Mouse (Mus musculus): ENCODE measurements around the gene Ncbp2.

Gene Ncbp2

DNA sequence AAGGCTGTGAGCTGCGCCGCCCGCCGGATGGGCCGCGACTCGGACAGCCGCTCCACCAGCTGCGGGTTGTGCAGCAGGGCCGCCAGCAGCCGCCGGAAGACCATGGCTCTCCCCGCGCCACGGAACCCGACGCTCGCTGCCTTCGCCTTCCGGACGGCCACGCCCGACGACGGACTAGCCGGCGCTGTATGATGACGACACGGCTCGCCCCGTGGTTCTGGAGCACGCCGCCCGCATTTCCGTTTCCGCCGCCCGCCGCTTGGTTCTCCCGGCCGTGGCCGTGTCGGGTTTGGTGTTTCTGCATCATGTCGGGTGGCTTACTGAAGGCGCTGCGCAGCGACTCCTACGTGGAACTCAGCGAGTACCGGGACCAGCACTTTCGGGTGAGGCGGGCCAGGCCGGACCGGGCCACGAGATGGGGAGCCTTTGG lies at the start of gene Ncbp2, which contains the start of gene 0610012G03Rik:
Gene Ncbp2, plus strand, starts transcription at position 169 of the 430 bp plus-strand sequence.
Gene 0610012G03Rik, minus strand, starts transcription at position 150 of the 430 bp plus-strand sequence.
- DNase-seq (ENCODE audit: extremely low spot score, low spot score), result peak; percentile 98

DNA sequence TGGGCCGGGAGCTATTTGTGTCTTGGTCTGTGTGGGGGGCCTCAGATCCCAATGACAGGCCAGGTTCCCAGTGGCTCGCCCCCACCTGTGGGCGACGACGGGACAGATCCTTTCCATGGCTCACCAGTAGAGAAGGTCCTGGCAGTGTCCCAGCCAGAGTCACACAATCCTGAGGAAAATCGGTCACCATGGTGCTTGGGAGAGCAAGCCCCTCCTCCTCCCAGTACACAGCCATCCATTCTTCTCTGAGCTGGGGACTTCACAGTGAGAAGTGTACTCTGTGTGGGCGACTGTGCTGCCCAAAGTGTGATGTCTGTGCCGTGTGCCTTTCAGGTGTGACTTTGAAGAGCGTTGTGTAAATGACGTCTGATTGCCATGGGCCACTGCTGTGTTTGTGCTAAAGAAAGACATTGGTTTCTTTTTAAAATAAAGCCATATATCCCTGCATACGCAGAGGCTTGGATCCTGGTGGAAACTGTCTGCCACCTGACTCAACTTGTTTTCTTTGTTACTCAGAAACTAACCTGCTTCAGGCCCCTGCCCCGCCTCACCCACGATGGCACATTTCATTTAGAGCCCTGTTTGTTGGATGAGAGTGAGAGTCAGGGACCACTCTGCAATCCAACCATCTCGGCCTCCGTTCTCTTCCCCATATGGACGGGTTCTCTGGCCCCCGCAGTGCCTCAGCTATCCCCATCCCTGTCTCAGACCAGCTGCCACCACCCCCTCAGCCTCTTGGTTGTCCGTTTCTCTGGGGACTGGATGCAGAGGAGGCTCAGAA lies 49.6 kb upstream of the Ncbp2 start:
- no peak for DNase-seq (ENCODE audit: extremely low spot score, low spot score)

DNA sequence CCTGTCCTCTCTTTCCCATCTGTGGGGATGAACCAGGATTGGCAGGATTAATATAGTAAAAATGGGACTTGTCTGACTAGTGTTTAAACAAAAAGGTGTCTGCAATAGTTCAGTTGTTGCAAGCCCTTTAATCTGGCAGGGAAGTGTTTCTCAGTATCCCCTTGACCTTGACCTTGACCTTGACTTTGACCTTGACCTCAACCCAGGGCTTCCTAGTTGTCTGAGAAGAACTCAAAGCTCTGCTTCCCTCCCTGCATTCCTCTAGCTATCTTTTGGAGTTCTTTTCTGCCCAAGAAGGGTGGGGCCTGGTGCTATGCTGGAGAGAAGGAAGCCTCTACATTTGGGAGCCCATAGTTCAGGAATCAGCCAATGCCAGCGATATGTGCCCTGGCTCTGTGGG lies 46.4 kb upstream of the Ncbp2 start:
- DNase-seq (ENCODE audit: extremely low spot score, low spot score), result no peak

DNA sequence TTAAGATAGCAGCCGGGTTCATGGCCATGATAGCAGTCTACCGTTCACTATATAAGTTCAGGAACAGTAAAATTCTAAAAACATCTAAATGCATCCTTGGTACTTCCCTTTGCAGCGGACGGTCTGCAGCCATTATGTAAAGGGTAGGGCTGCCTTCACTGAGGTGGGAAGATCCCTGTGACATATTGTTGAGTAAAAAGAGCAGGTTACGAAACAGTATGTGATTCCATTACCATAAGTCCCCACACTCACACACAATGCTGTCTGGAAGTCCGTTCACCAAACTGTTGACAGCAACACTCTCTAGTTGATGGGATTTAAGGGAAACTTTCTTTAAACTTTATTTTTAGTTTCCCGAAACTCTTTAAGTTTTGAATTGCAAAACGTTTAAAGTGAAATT lies 45.1 kb upstream of the Ncbp2 start:
- no peak for DNase-seq (ENCODE audit: extremely low spot score, low spot score)

DNA sequence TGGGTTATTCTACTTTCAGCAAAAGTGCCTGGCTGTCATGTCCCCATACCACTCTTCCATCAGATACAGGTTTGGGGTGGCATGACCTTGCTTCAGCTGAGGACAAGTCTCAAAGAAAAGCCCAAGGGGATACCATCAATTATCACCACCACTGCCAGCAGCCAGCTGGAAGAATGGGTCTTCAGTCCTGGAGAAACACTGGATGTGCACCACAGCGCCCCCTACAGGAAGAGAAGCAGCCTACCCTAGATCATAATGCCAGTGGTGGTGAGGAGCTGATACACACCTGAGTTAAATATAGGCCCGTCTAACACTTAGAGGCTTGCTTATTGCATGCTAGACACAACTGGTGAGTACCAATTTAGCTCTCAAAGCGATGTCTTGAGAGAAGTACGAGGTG lies 43.0 kb upstream of the Ncbp2 start:
- DNase-seq (ENCODE audit: extremely low spot score, low spot score), result no peak

DNA sequence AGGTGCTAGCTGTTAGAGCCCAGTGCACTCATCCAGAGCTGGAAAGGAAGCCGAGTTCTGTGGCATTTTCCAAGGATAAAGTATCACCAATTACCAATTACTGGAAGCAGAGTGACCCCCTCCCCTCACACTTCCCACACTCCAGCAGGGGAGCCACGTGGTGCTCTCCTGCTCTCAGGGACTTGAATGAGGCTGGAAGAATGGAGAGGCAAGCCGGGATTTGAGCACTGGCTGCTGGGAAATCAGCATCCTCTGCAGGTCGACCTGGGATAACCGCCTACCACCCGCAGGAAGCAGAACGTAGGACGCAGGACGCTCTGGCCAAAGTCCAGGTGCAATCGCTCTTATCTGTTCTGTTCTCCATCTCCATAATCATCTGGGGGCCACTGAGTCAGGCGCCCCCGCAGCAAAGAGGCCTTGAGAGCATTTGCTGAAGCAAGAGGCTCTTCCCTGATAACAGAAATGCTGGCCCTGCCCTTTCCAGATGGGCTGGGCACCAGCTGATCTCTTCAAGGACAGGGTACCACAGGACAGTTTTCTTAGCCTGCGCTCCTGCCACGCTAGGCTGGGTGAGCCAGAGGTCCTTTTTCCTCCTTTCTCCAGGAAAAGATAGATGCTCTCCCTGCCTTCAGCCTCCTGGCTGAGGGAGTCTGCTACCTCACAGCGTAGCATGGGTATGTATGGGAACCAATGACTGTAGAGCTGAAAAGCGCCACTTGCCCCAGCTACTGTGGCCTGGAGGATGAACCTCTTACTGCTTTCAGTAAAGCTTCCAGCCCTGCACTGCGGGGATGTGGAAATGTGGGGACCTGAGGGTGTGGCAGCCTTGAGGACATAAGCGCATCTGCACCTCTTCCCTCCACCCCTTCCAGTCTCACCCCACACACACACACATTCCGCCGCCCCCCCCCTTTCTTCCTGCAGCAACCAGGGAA lies 42.2 kb upstream of the Ncbp2 start:
- no peak for DNase-seq (ENCODE audit: extremely low spot score, low spot score)

DNA sequence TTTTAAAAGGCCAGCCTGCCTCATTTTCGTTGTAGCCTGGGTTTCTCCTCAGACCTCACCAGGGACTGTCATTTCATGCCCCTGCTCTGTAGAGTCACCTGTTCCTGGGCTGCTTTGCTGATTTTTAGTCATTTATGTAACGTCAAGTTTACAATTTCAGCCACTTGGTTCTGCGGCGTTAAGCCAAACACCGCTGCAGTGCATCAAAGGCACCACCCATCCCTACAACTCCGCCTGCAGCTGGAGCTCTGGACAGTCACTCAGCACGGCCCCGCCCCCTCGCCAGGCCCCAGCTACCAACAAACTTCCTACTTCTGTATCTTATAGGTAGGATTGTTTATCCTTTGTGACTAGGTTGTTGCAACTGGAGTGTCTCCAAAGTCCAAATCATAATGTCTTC lies 41.4 kb upstream of the Ncbp2 start:
- no peak for DNase-seq (ENCODE audit: extremely low spot score, low spot score)

DNA sequence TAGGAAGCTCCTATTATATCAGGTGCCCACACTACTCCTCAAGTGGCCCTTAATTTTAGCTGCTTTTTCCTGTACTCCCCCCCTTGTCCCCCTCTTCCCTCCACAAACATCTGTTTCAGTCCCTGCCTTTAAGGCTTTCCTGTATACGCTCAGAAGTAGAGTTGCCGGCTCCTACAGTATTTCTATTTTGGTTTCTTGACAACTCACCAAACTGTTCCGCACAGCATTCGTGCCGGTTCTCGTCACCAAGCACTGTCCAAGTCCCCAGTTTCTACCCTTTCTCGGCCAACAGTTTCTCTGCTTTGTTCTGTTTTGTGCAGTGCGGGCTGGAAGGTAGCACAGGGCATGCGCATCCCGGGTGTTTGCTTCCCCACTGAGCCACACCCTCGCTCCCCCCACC lies 39.4 kb upstream of the Ncbp2 start:
- DNase-seq (ENCODE audit: extremely low spot score, low spot score), result no peak

DNA sequence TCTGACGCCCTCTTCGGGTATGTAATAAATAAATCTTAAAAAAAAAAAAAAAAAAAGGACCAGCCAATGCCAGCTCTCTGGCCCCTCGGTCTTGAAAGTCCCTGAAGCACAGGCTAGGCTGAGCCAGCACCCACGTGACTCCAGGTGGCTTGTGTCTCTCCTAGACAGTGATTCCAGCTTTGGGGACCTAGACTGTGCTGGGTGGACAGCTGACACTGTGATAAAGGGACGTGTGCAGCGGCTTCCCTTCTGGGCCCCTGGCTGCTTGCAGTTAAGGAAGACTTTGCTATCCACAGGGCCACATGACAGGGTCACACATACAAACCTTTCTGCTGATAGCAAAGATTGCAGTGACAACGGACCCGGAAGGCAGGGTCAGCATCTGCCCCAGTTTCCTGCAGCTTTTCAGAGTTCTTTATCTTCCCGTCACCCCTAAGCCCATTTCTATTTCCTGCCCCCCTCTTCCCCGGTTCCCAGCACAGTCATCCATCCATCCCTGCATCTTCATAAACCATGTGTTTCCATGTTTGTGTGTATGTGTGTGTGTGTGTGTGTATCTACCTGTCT lies 37.9 kb upstream of the Ncbp2 start:
- DNase-seq (ENCODE audit: extremely low spot score, low spot score), result no peak

DNA sequence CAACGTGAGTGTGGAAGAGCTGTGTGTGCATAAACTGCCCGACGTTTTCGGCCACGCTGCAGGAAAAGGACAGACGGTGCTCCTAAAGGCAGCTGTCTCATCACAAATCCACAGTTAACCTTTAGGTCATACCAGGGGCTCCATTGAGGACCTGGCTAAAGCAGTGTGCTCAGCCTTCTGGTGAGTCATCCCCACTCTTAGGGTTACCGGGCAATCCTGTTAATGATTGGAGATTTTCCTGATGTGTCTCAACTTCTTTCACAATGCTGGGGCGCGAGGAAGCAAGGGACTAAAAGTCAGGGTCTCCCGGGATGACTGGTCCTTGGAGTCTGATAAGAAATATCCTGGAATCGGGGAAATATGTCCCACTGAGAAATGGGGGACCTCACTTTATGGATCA lies 30.5 kb upstream of the Ncbp2 start:
- no peak for DNase-seq (ENCODE audit: extremely low spot score, low spot score)

DNA sequence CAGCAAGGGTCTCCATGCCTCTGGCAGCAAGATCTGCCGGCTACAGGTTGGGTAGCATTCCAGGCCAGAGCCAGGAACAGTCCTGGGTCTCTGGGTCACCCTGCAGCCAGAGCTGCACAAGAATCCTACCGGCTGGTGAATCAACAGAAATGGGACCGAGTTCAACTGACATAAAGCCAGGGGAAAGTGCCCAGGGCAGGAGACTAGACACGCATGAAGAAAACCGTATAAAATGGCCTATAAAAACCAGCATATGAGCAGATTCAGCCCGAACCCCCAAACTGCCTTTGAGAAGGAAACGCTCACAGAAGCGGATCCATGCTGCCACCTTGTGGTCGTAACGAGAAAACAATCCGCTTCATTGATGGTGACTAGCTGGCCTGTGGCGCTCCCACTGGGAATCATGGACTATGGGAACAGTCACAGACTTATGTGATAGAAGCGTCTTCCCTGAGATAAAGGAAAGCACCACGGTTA lies 30.0 kb upstream of the Ncbp2 start:
- peak; percentile 83 for DNase-seq (ENCODE audit: extremely low spot score, low spot score)

DNA sequence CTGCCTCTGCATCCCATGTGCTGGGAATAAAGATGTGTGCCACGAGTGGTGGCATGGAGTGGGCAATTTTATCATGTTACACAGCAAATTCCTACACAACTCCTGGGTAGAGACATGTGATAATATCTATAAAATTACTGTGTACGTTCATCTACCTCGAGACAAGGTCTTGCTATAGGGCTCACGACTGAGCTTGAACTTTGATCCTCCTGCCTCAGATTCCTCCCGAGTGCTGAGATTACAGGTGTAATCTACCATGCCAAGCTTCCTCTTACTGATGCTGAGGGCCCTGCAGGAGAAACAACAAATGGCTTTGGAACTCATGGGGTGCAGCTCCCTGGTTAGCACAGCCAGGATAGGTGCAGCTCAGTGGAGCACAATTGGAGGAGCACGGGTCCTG lies 23.9 kb upstream of the Ncbp2 start:
- no peak for DNase-seq (ENCODE audit: extremely low spot score, low spot score)

DNA sequence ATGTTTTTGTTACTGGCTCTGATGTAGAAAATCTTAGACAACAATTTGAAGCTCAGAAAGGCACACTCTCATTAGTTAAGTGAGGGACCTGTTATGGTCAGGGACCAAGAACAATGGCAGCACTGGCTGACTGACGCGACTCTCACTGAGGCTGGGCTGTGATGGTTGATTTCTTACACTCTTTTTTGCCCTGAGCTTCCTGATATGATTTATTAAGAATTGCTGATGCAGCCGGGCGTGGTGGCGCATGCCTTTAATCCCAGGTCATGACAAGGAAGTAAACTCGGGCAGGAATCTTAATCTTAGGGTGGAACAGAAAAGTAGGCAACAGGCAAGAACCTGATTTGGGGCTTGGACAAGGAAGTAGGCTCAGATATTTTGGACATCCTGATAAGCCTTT lies 22.2 kb upstream of the Ncbp2 start:
- DNase-seq (ENCODE audit: extremely low spot score, low spot score), result no peak

DNA sequence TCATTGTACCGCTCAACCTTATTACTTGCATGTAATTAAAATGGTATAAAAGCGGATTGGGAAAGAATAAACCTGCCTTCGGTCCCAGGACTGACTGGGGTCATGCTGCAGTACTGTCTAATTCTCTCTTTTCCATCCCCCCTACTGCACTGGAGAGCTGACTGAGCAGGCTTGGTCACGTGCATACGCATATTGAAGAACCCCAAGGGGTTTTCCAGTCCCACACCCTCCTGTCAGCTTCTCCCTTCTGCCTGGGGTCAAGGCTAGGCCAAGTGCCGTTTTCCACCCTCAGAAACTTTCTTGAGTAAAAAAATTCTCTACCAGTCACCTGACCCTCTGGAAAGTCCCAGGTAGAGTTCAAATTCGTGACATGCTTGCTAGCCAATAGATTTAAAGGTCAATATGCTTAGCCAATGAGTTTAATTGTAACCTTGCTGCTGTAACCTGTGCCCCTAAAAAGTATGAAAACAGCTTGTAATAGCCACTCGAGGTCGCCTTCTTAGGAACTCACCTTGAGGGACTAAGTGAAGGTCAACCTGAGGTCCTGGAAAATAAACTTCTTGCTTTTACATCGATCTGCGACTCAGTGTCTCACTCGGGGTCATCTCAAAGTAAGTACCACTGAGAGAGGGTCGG lies 21.6 kb upstream of the Ncbp2 start:
- no peak for DNase-seq (ENCODE audit: extremely low spot score, low spot score)

DNA sequence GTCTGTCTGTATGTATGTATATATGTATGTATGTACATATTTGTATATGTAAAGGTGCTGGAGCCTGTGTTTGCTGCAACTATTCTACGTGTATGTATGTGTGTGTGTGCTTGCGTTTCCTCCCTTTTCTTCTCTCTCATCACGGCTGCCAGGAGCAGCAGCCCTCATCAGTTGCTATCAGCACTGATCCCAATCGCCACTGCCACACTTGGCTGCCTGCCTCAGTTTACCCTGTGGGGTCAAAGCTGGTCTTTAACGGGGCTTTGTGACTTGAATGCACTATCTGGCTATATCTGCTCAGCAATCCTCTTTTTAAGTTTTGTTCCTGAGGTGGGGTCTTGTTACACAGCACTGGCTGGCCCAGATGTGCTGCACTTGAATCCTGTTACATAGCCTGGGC lies 20.9 kb upstream of the Ncbp2 start:
- DNase-seq (ENCODE audit: extremely low spot score, low spot score), result no peak

DNA sequence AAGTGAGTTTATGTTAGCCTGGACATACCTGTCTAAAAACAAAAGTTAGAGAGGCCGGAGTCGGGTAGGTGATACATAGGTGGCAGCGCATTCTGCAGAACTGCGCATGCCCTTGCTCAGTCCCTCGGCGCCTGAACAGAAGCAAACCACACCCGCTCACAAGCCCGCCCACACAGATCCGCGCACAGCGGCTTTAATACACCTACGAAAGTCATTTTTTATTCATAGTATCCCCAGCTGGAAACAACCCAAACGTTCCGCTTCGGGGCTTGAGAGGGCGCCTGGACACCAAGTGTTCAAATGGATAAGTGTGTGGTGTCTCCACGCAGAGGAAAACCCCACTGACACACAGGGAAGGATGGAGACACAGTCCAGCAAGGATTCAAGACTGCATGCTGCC lies 17.0 kb upstream of the Ncbp2 start:
- DNase-seq (ENCODE audit: extremely low spot score, low spot score), result no peak

DNA sequence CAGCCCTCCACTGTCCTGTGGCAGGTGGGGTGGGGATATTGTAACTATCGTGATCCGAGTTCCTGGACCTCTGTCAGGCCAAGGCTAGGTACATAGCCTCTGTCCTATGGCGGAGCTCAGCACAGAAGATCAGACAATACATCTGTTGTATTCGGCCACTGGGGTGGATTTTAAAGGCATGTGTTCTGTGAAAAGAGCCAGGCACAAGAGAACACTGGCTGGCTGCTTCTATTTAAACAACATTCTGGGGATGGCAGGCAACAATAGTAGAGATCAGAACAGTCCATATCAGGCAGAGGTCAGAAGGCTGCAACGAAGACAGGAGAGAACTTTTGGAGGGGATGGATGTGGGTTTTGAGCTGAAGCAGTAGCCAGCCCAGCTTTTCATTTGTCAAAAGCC lies 16.1 kb upstream of the Ncbp2 start:
- no peak for DNase-seq (ENCODE audit: extremely low spot score, low spot score)

DNA sequence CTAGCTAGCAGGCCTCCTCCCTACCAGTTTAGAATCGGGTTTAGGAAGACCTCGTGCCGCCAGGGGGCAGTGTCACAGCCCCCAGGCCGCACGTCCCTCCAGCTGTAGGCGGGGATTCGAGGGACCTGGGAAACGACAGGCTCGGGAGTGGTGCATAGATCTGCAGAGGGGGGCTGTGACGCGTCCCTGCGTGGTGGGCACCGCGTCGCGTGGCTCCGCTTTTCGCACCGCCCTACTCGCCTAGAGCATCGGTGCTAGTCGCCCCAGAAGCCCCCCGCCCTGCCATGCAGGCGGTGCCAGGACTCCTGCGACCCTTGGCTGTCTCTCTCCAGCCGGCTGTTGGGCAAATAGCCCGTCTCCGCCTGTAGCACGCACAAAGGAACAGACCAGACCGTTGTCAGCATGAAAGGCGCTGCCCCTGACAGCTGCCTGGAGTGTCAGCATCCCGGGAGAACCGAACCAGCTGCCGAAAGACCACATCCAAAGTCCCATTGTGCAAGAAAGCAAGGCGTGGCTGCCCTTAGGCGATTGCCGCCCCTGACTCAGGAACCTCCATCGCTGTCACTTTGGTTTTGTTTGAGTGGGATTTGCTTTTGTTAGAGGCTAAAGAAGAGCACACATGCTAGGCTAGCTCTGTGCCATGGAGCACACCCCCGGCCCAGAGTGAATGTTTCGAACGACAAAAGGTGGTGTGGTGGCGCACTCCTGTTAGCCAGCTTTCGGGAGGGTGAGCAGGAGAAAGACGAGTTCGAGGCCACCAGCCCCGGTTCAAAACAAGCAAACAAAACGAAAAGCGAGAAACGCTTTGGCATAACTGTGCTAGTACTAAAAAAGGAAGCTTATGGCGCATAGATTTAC lies 15.2 kb upstream of the Ncbp2 start:
- DNase-seq (ENCODE audit: extremely low spot score, low spot score), result peak; percentile 89

DNA sequence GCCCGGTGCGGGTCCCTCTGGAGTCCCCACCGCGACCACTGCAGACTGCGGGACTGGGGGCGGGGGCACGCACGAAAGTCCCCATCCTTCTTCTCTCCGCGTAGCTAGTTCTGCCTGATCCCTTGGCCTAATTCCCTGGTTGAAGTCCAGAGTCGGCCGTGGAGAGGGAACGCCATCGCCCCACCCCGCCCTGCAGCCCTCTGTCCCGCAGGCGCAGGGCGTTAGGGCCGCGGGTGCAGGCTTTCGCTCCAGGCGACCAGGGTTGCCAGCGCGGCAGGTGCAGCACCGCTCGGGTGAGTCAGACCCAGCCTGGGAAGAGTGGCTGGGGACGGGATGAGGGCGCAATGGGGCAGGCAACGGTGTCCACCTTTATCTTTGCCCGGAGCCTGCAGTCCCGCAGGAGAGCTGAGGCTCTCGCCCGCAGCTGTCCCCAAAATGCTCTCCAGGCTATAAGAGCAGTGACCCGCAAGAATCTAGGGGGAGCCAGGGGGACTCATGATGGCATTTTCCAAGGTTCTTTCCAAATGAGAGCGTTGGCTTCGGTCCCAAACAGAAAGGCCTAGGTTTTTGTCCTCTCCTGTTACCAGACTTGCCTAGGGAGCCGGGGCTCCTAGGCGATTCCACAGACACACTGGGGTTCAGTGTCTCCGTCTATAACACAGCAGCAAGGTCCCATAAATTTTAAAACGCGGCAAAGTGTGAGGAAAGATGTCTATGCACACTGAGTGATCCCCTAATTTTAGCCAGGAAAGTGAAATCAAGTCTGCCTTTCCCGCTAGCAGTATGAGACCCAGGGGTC lies 14.4 kb upstream of the Ncbp2 start, which contains the start of gene Pigz:
Gene Pigz, plus strand, starts transcription at position 101 of the 799 bp plus-strand sequence.
- DNase-seq (ENCODE audit: extremely low spot score, low spot score), result peak; percentile 67
